Mouse (Mus musculus): ENCODE results near the gene Kcnn3.

DNA sequence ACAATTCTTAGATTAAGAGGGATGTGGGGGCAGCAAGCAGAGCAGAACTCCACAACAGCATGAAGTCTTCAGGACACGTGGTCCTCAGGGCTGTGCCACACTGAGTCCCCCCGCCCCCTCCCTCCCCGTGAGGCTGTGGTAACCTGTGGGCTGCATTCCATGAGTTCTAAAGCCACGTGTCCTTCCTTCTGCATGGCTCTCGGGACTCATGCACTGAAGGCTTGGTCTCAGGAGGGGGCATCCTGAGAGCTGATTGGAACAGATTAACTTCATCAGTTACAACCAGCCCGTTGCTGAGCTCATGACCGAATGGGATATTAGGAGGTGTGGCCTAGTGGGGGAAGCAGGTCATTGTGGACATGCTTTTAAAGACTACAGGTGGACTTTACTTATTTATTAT is 20.3 kb upstream of the Kcnn3 start:
- TF ChIP-seq CTCF (conservative IDR thresholded peaks at IDR 0.05; ENCODE audit: insufficient read depth, insufficient read length, low read depth, low read length) (no peak), POLR2A (IDR thresholded peaks at IDR 0.05; ENCODE audit: low read depth, low read length) (no peak)

Measured in kidney, adult 2 months (tissue).